10 mouse cellular contexts compared by ENCODE assay signal in genomic region chrX:99360095-99360890, GRCm38 (mm10).
DNase-seq lines count a peak whose midpoint lies in the region; TF ChIP-seq lines count a peak whose summit lies in the region.
"Had no signal": no experiment of that assay in that cellular context is flagged by ENCODE, and none has a peak within 500 bp of the region (broad histone marks: within the 10 kb centered on the region; RNA-seq: fewer than 3 reads in every experiment).

No protein-coding gene starts in this region.

- DNase-seq in layer of hippocampus, adult 18-20 months (ENCODE audit: low spot score in 2 of 2): peak; percentile 3 to 28
- no peak for DNase-seq in layer of hippocampus, postnatal 10 days (ENCODE audit: low spot score in 2 of 2)
- peak; percentile 79 for DNase-seq in brain, embryonic 14.5 days (ENCODE audit: low read depth)
- peak; percentile 40 to 56 for DNase-seq in cerebellum, adult 18-20 months
- DNase-seq in left cerebral cortex, postnatal 14 days (ENCODE audit: low spot score in 2 of 2): peak; percentile 39 to 52
- no peak for DNase-seq in B cell, adult 2 months
- no peak for DNase-seq in gastrocnemius, adult 18-20 months (ENCODE audit: low spot score)
- no peak for DNase-seq in thymus, postnatal 10 days (ENCODE audit: low spot score in 2 of 2)
- DNase-seq: gastrocnemius, postnatal 36 days; lung, adult 2 months had no signal

- intact Hi-C loops in left cerebral cortex, postnatal 14 days (cut with DNase I): no loop called here

- no peak for TF ChIP-seq POLR2A in brain, embryonic 14.5 days (IDR thresholded peaks at IDR 0.05; ENCODE audit: borderline replicate concordance, extremely low read depth, insufficient read depth, insufficient read length, poor library complexity, severe bottlenecking)

- TF ChIP-seq CTCF in brain, embryonic 14.5 days (IDR thresholded peaks at IDR 0.05; ENCODE audit: borderline replicate concordance, extremely low read depth, insufficient read depth, insufficient read length): no peak

Comparison
In these comparisons a context has a peak if more than half of its experiments do, and no peak if none do; other contexts are left out.
1. DNase-seq: peak in layer of hippocampus, adult 18-20 months (2 of 2), brain, embryonic 14.5 days (single experiment), cerebellum, adult 18-20 months (2 of 2) and left cerebral cortex, postnatal 14 days (2 of 2); none in layer of hippocampus, postnatal 10 days (0 of 2), B cell, adult 2 months (0 of 2), gastrocnemius, adult 18-20 months (single experiment) and thymus, postnatal 10 days (0 of 2).